Comparison of ENCODE assay signal across 20 mouse cellular contexts in the genomic region with DNA sequence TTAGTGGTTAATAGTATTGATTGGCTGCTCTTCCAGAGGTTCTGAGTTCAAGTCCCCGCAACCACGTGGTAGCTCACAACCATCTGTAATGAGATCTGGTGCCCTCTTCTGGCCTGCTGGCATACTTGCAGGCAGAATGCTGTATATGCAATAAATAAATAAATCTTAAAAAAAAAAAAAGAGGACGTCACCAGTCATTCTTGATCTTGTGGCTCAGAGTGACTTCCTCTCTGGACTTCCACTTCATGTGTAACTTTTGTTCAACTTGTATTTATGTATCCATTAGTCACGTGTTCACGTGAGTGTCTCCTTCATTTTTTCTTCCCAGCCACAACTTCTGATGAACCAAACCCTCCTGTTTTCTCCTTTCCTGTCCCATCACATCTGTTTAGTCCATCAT. TPM values are rescaled to one million over a fixed set of nuclear protein-coding genes. Genes with fewer than 3 reads are reported as not detected.
DNase-seq lines count a peak whose midpoint lies in the region; ATAC-seq and TF ChIP-seq lines count a peak whose summit lies in the region.
"Had no signal": no experiment of that assay in that cellular context is flagged by ENCODE, and none has a peak within 500 bp of the region (broad histone marks: within the 10 kb centered on the region; RNA-seq: fewer than 3 reads in every experiment).

No protein-coding gene starts in this region.

- no peak for TF ChIP-seq POLR2A in MEL (IDR thresholded peaks at IDR 0.05; ENCODE audit: control insufficient read depth in 1 of 2, insufficient read depth in 1 of 2, low read depth in 1 of 2, low read length in 2 of 2, poor library complexity in 1 of 2)

- no peaks in the 10 kb centered on the region; a peak in 1 of 4 replicates for H3K4me1 ChIP-seq in MEL (ENCODE audit: control insufficient read depth in 1 of 2, insufficient read depth in 2 of 2, low read length in 2 of 2)
- H3K4me1 ChIP-seq: hindbrain, embryonic 12.5 days; liver, embryonic 13.5 days; midbrain, embryonic 12.5 days had no signal

- TF ChIP-seq EP300 in MEL (IDR thresholded peaks at IDR 0.05; ENCODE audit: low read depth in 1 of 2, low read length in 2 of 2) = no peak

- no peak for DNase-seq in layer of hippocampus, adult 2 months (ENCODE audit: low spot score in 2 of 2)
- no peak for DNase-seq in layer of hippocampus, adult 18-20 months (ENCODE audit: low spot score in 2 of 2)
- DNase-seq in A20 (ENCODE audit: low read depth, low spot score) (peak; percentile 47), MEL (ENCODE audit: low read depth, low spot score) (peak; percentile 35)
- DNase-seq in frontal cortex, postnatal 36 days (ENCODE audit: low spot score in 2 of 2) = no peak
- DNase-seq in urinary bladder, postnatal 4 days (ENCODE audit: low spot score in 2 of 2) = no peak
- DNase-seq: adrenal gland, postnatal 36 days; cerebellum, adult 9-11 months; embryo, embryonic 11 days; gastrocnemius, postnatal 10 days; kidney, adult 11 months; kidney, postnatal 36 days; liver, embryonic 13.5 days; lung, postnatal 36 days had no signal

- H3K27ac ChIP-seq in layer of hippocampus, adult 2 months = no peak overlapping the region
- no peak overlapping the region for H3K27ac ChIP-seq in MEL (ENCODE audit: control insufficient read depth, low read depth, low read length)
- H3K27ac ChIP-seq: embryonic facial prominence, embryonic 15.5 days; forebrain, embryonic 10.5 days; hindbrain, embryonic 12.5 days; liver, embryonic 13.5 days; midbrain, embryonic 12.5 days had no signal

- H3K4me3 ChIP-seq in layer of hippocampus, adult 2 months = no peak overlapping the region
- no peak overlapping the region for H3K4me3 ChIP-seq in MEL (ENCODE audit: control insufficient read depth in 1 of 2, insufficient read depth in 1 of 2, low read depth in 2 of 2, low read length in 2 of 2)
- H3K4me3 ChIP-seq: embryonic facial prominence, embryonic 15.5 days; forebrain, embryonic 10.5 days; hindbrain, embryonic 12.5 days; liver, embryonic 13.5 days; midbrain, embryonic 12.5 days had no signal

- H3K79me2 ChIP-seq in MEL (ENCODE audit: control insufficient read depth, insufficient read depth, low read length, poor library complexity) = no peaks in the 10 kb centered on the region

- TF ChIP-seq CTCF in layer of hippocampus, adult 2 months (conservative IDR thresholded peaks at IDR 0.05) = peak; percentile 37
- TF ChIP-seq CTCF in MEL (IDR thresholded peaks at IDR 0.05 in 2 of 3, conservative IDR thresholded peaks at IDR 0.05 in 1 of 3; ENCODE audit: control insufficient read depth in 1 of 3, insufficient read depth in 1 of 3, low read depth in 2 of 3, low read length in 3 of 3, poor library complexity in 1 of 3, severe bottlenecking in 1 of 3) = peak in 2 of 3 experiments; percentile 38 to 46; a peak in 5 of 6 replicates

- H3K27me3 ChIP-seq in MEL (ENCODE audit: control insufficient read depth in 1 of 2, insufficient read depth in 2 of 2, low read length in 2 of 2) = no peaks in the 10 kb centered on the region
- H3K27me3 ChIP-seq: embryonic facial prominence, embryonic 15.5 days; hindbrain, embryonic 12.5 days; liver, embryonic 13.5 days; midbrain, embryonic 12.5 days had no signal

- no peaks in the 10 kb centered on the region for H3K36me3 ChIP-seq in MEL (ENCODE audit: control insufficient read depth in 1 of 2, insufficient read depth in 2 of 2, low read length in 2 of 2)
- H3K36me3 ChIP-seq: embryonic facial prominence, embryonic 15.5 days; forebrain, embryonic 10.5 days; hindbrain, embryonic 12.5 days; liver, embryonic 13.5 days; midbrain, embryonic 12.5 days had no signal

- ATAC-seq in megakaryocyte, adult 5-6 weeks (ENCODE audit: poor library complexity, severe bottlenecking) = peak; percentile 46; the same call in 1 of the 2 replicates

- peak; percentile 19 for TF ChIP-seq RAD21 in MEL (IDR thresholded peaks at IDR 0.05; ENCODE audit: low read depth, low read length)

- no peaks in the 10 kb centered on the region for H3K9me3 ChIP-seq in MEL (replicated peaks; ENCODE audit: insufficient read depth, low read length)
- H3K9me3 ChIP-seq: embryonic facial prominence, embryonic 15.5 days; forebrain, embryonic 10.5 days; hindbrain, embryonic 12.5 days; liver, embryonic 13.5 days had no signal

- no peak overlapping the region for H3K9ac ChIP-seq in MEL (ENCODE audit: control insufficient read depth, low read depth, low read length, poor library complexity, severe bottlenecking)
- H3K9ac ChIP-seq: embryonic facial prominence, embryonic 15.5 days; hindbrain, embryonic 12.5 days; liver, embryonic 13.5 days; midbrain, embryonic 12.5 days had no signal

TF ChIP-seq in MEL, 35 proteins besides CTCF, POLR2A, EP300 and RAD21:
- TF ChIP-seq POLR2AphosphoS5 (IDR thresholded peaks at IDR 0.05; ENCODE audit: borderline replicate concordance, low read depth, low read length) (no peak), GATA1 (IDR thresholded peaks at IDR 0.05; ENCODE audit: low read depth, low read length) (no peak), ELF1 (IDR thresholded peaks at IDR 0.05; ENCODE audit: low read depth, low read length) (no peak), MAFK (IDR thresholded peaks at IDR 0.05; ENCODE audit: borderline replicate concordance, low read depth, low read length) (0 out of 2 replicates have a peak, but pooled peaks have one; percentile 32), MAZ (IDR thresholded peaks at IDR 0.05; ENCODE audit: low read depth, low read length) (no peak), ZMIZ1 (IDR thresholded peaks at IDR 0.05; ENCODE audit: low read depth, low read length) (no peak), MYC (IDR thresholded peaks at IDR 0.05; ENCODE audit: low read depth, low read length) (peak; percentile 54; the same call in 1 of the 2 replicates), MYB (IDR thresholded peaks at IDR 0.05; ENCODE audit: low read depth, low read length) (no peak), CHD1 (IDR thresholded peaks at IDR 0.05; ENCODE audit: low read depth, low read length) (no peak), POLR2AphosphoS2 (IDR thresholded peaks at IDR 0.05; ENCODE audit: low read length) (no peak), NRF1 (IDR thresholded peaks at IDR 0.05; ENCODE audit: insufficient read depth, low read depth, low read length, poor library complexity, severe bottlenecking) (no peak), MEF2A (IDR thresholded peaks at IDR 0.05; ENCODE audit: extremely low read depth, insufficient replicate concordance, low read depth, low read length, poor library complexity, severe bottlenecking) (no peak), RCOR1 (IDR thresholded peaks at IDR 0.05; ENCODE audit: low read depth, low read length) (no peak), MAX (IDR thresholded peaks at IDR 0.05; ENCODE audit: low read length) (peak; percentile 65), UBTF (IDR thresholded peaks at IDR 0.05; ENCODE audit: borderline replicate concordance, insufficient read depth, low read depth, low read length) (no peak), JUND (IDR thresholded peaks at IDR 0.05; ENCODE audit: low read depth, low read length) (no peak), USF1 (IDR thresholded peaks at IDR 0.05; ENCODE audit: low read depth, low read length) (peak; percentile 75), E2F4 (IDR thresholded peaks at IDR 0.05; ENCODE audit: borderline replicate concordance, low read depth, low read length) (no peak), TAL1 (IDR thresholded peaks at IDR 0.05; ENCODE audit: low read length) (no peak), ETS1 (IDR thresholded peaks at IDR 0.05; ENCODE audit: low read depth, low read length) (no peak), KAT2A (conservative IDR thresholded peaks at IDR 0.05; ENCODE audit: low read depth, low read length) (no peak), NELFE (IDR thresholded peaks at IDR 0.05; ENCODE audit: low read depth, low read length) (no peak), GABPA (IDR thresholded peaks at IDR 0.05; ENCODE audit: low read depth, low read length) (no peak), ZKSCAN1 (IDR thresholded peaks at IDR 0.05; ENCODE audit: low read depth, low read length) (no peak), HCFC1 (IDR thresholded peaks at IDR 0.05; ENCODE audit: low read depth, low read length) (no peak), ZNF384 (IDR thresholded peaks at IDR 0.05; ENCODE audit: low read depth, low read length) (peak; percentile 87), CHD2 (IDR thresholded peaks at IDR 0.05; ENCODE audit: low read length) (no peak), ZC3H11A (IDR thresholded peaks at IDR 0.05; ENCODE audit: low read depth, low read length) (no peak), TCF12 (IDR thresholded peaks at IDR 0.05; ENCODE audit: low read depth, low read length) (no peak), TBP (IDR thresholded peaks at IDR 0.05; ENCODE audit: low read depth, low read length) (no peak), SMC3 (IDR thresholded peaks at IDR 0.05; ENCODE audit: low read depth, low read length) (peak; percentile 34; the same call in 1 of the 2 replicates), BHLHE40 (IDR thresholded peaks at IDR 0.05; ENCODE audit: borderline replicate concordance, low read depth, low read length) (peak; percentile 29; the same call in 1 of the 2 replicates), USF2 (IDR thresholded peaks at IDR 0.05; ENCODE audit: borderline replicate concordance in 1 of 2, insufficient read depth in 1 of 2, low read depth in 1 of 2, low read length in 2 of 2) (0 out of 4 replicates have a peak, but pooled peaks of 1 of the 2 experiments have one; percentile 29), MXI1 (IDR thresholded peaks at IDR 0.05; ENCODE audit: low read depth, low read length) (no peak; the same call in 1 of the 2 replicates), SIN3A (IDR thresholded peaks at IDR 0.05; ENCODE audit: low read length) (no peak)
TF ChIP-seq in MEL: peak in this region for 8.

RNA-seq across cellular contexts. Expression of gene Togaram2, which starts 3.5 kb away (rescaled TPM):
- 1 to 10 TPM; 1.2 to 1.3 TPM for total RNA-seq in layer of hippocampus, adult 2 months (2021)
- total RNA-seq in layer of hippocampus, adult 18-20 months (2021) = 1 to 10 TPM; 1.1 to 2.2 TPM
- total RNA-seq in MEL (2012; rRNA removed) = not detected in 2 replicates
- not detected for polyA plus RNA-seq in MEL (2012; ENCODE audit: insufficient read depth in 1 of 2, insufficient read length in 2 of 2, low read depth in 1 of 2, low replicate concordance in 2 of 2, missing spikeins in 1 of 2)
- not detected in 2 replicates for total RNA-seq in megakaryocyte, adult 5-6 weeks (2015)
- total RNA-seq in megakaryocyte, adult 5-6 weeks (2017) = not detected in 2 replicates
- total RNA-seq: adrenal gland, postnatal 36 days; neutrophil, adult 5-6 weeks had no signal
- polyA plus RNA-seq: forebrain, embryonic 10.5 days; liver, embryonic 13.5 days had no signal

RNA-seq across cellular contexts. Expression of gene Wdr43, which starts 53.8 kb away (rescaled TPM):
- 10 to 100 TPM; 28.2 TPM for total RNA-seq in layer of hippocampus, adult 2 months (2021)
- 10 to 100 TPM; 26.1 to 28.6 TPM for total RNA-seq in layer of hippocampus, adult 18-20 months (2021)
- 243 and 249 TPM in 2 replicates for total RNA-seq in MEL (2012; rRNA removed)
- 100 to 1,000 TPM; 175 to 393 TPM for polyA plus RNA-seq in MEL (2012; ENCODE audit: insufficient read depth in 1 of 2, insufficient read length in 2 of 2, low read depth in 1 of 2, low replicate concordance in 2 of 2, missing spikeins in 1 of 2)
- 25.9 and 29.4 TPM in 2 replicates for total RNA-seq in megakaryocyte, adult 5-6 weeks (2015)
- 75.9 and 89.8 TPM in 2 replicates for total RNA-seq in megakaryocyte, adult 5-6 weeks (2017)

Comparison
In these comparisons a context has a peak if more than half of its experiments do, and no peak if none do; other contexts are left out.
1. DNase-seq: peak in A20 (single experiment) and MEL (single experiment); none in layer of hippocampus, adult 2 months (0 of 2), layer of hippocampus, adult 18-20 months (0 of 2), frontal cortex, postnatal 36 days (0 of 2) and urinary bladder, postnatal 4 days (0 of 2).